Mouse (Mus musculus): ENCODE results near the gene Vasn. TPM values are rescaled to one million over a fixed set of nuclear protein-coding genes. Genes with fewer than 3 reads are reported as not detected.

Vasn gene
- total RNA-seq, 2 experiments from 2014 or later = 0.67 TPM; not detected in 1

Other genes starting within 250 kb of the Vasn start
- 1.5 and 2.9 TPM in 2 replicates for gene Adcy9, start 219.4 kb upstream of the Vasn start, total RNA-seq (2014; fragmentation: Nextera tagmentation)
- gene Adcy9, start 219.4 kb upstream of the Vasn start, total RNA-seq (2017) = 2.5 and 4.7 TPM in 2 replicates
- 16.1 and 16.3 TPM in 2 replicates for gene Srl, start 98.1 kb upstream of the Vasn start, total RNA-seq (2014; fragmentation: Nextera tagmentation)
- 8.2 and 29.9 TPM in 2 replicates for gene Srl, start 98.1 kb upstream of the Vasn start, total RNA-seq (2017)
- gene Tfap4, start 80.1 kb upstream of the Vasn start, total RNA-seq (2014; fragmentation: Nextera tagmentation) = 34.8 and 46.6 TPM in 2 replicates
- gene Tfap4, start 80.1 kb upstream of the Vasn start, total RNA-seq (2017) = 36.4 and 47.6 TPM in 2 replicates
- gene Glis2, start 45.2 kb upstream of the Vasn start, total RNA-seq (2014; fragmentation: Nextera tagmentation) = 2.1 and 2.8 TPM in 2 replicates
- 0.39 TPM in 1 of 2 replicates, not detected in the other for gene Glis2, start 45.2 kb upstream of the Vasn start, total RNA-seq (2017)
- gene Pam16, start 15.0 kb upstream of the Vasn start, total RNA-seq (2014; fragmentation: Nextera tagmentation) = 42.3 and 113 TPM in 2 replicates
- gene Pam16, start 15.0 kb upstream of the Vasn start, total RNA-seq (2017) = 45.2 and 50.0 TPM in 2 replicates
- 41.9 and 45.8 TPM in 2 replicates for gene Dnaja3, start within 50 bp of the Vasn start, total RNA-seq (2014; fragmentation: Nextera tagmentation)
- gene Dnaja3, start within 50 bp of the Vasn start, total RNA-seq (2017) = 60.9 and 66.4 TPM in 2 replicates
- gene Coro7, start 39.8 kb downstream of the Vasn start, total RNA-seq (2014; fragmentation: Nextera tagmentation) = 115 and 187 TPM in 2 replicates
- 39.8 and 58.1 TPM in 2 replicates for gene Coro7, start 39.8 kb downstream of the Vasn start, total RNA-seq (2017)
- 50.8 and 61.6 TPM in 2 replicates for gene Nmral1, start 79.4 kb downstream of the Vasn start, total RNA-seq (2014; fragmentation: Nextera tagmentation)
- 75.7 and 82.9 TPM in 2 replicates for gene Nmral1, start 79.4 kb downstream of the Vasn start, total RNA-seq (2017)
- gene Hmox2, start 86.4 kb downstream of the Vasn start, total RNA-seq (2014; fragmentation: Nextera tagmentation) = 70.2 and 73.0 TPM in 2 replicates
- gene Hmox2, start 86.4 kb downstream of the Vasn start, total RNA-seq (2017) = 77.2 and 95.9 TPM in 2 replicates
- 22.2 and 26.0 TPM in 2 replicates for gene Cdip1, start 150.4 kb downstream of the Vasn start, total RNA-seq (2014; fragmentation: Nextera tagmentation)
- gene Cdip1, start 150.4 kb downstream of the Vasn start, total RNA-seq (2017) = 11.4 and 13.1 TPM in 2 replicates
- not detected in 2 replicates for gene 4930562C15Rik, start 195.5 kb downstream of the Vasn start, total RNA-seq (2014; fragmentation: Nextera tagmentation)
- 0.65 TPM in 1 of 2 replicates, not detected in the other for gene 4930562C15Rik, start 195.5 kb downstream of the Vasn start, total RNA-seq (2017)
- 37.0 and 39.8 TPM in 2 replicates for gene Ubald1, start 240.4 kb downstream of the Vasn start, total RNA-seq (2014; fragmentation: Nextera tagmentation)
- 11.4 and 14.1 TPM in 2 replicates for gene Ubald1, start 240.4 kb downstream of the Vasn start, total RNA-seq (2017)
- 28.3 and 33.5 TPM in 2 replicates for gene Mgrn1, start 246.3 kb downstream of the Vasn start, total RNA-seq (2014; fragmentation: Nextera tagmentation)
- gene Mgrn1, start 246.3 kb downstream of the Vasn start, total RNA-seq (2017) = 16.6 and 21.6 TPM in 2 replicates

All from granulocyte monocyte progenitor cell, adult 5-6 weeks (primary cell).